Mouse (Mus musculus): ENCODE results near the gene Met.

Gene Met

DNA sequence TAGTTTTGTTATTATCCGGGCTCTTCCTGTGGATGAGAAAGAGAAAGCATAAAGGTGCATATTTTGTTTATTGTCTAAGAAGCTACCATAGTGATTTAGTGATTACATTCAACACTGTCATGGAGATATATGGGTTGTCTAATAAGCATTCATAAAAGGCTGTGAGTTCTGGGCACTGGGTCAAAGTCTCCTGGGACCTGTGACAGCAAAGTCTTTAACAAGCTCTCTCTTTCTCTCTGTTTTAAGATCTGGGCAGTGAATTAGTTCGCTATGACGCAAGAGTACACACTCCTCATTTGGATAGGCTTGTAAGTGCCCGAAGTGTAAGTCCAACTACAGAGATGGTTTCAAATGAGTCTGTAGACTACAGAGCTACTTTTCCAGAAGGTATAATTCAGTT is 85.2 kb downstream of the Met start:
- ATAC-seq (ENCODE audit: low TSS enrichment), result no peak

DNA sequence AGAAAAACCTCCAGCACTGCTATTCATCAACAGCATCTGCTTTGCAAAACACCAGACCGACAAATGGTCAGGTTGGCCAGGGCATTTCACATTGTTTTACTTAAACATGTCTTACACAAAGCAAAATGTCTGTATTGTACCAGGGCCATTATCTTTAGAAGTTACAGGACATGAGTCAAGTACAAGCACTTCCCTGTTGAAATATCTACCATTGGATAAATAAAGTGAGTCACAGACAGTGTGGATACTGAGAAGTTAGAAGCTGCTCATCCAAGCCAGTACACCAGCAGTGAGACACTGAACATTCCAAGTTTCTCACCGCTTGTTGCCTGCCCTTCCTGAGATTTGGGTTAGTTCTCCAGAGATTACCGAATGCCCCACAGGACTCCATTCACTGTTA is 86.0 kb downstream of the Met start:
- ATAC-seq (ENCODE audit: low TSS enrichment), result no peak

DNA sequence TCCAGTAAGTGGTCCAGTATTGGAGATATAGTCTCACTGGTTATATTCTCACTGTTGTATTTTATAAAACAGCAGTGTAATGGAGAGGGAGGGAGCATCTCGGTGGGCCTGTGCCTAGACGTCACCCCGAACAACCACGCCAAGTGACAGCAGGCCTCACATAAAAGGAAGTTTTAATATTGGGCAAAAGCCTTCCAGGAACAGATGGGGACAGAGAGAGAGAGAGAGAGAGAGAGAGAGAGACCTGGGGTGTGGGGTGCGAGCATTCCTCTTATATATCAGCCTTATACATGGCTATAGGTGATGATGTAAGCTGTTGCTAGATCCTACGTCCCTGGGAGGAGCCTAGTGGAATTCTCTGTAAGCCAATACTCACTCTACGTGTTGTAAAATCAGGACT is 90.7 kb downstream of the Met start:
- no peak for ATAC-seq (ENCODE audit: low TSS enrichment)

DNA sequence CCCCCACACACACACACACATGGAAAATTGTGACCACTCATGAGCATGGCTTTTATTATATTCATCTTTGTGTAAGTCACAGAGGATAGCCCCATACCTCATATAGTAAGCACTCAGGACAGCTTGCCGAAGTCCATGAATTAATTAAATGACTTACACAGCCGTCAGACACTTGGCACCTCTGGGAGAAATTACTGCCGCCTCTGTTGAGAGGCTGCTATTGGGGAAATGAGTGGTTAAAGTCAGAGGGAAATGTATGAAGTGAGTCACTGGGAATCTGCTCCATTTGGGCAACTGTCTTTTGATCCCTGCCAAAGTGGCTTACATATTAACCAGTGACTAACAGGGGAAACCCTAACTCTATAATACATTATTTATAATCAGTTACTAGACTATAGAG is 91.2 kb downstream of the Met start:
- ATAC-seq (ENCODE audit: low TSS enrichment), result no peak

DNA sequence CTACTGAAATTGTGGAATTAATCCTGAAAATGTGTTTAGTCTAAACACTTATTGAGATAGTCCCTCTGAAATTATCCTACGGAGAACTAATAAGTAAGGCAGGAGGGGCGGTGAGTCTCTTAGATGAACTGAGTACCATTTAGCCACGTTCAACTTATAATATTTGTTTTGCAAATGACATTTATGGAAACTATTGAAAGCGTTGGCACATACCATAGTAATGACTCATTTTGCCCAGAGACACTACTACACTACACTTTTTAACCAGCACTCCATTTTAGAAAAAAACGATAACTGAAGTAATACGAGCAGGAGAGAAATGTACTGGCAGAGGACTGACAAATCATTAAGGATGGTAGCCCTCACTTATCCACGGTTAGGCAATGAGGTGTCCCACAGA is 92.1 kb downstream of the Met start:
- no peak for ATAC-seq (ENCODE audit: low TSS enrichment)

DNA sequence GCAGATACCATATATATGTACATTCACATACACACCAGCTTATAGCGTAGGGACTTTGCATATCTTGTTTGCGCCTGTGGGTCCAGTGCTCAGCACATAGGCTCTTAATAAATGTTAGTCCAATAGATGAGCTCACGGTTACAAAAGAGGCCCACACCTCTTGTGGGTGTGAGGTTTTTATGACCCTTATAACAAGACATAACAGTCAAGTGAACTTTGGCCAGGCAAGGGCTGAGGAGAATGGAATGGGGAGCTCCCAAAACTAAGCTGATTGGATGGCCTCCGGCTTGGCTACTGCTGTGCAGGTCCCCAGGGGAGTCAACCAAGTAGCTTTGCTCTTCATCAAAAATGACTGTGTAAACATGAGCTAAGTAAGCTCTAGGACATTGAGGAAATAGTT is 96.1 kb downstream of the Met start:
- no peak for ATAC-seq (ENCODE audit: low TSS enrichment)

DNA sequence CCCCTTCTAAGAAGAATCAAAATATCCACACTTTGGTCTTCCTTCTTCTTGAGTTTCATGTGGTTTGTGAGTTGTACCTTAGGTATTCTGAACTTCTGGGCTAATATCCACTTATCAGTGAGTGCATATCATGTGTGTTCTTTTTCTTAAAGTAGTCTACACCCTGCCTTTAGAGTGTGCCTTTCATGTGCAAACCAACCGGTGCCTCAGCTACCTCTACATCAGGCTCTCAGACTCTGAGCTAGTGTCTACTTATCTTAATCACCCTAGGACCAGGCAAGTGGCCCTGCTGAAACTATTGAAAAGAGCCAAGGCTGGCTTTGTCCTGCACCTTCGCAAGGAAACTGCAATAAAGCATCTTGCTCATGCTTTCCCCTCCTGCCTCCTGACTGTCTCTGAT is 97.7 kb downstream of the Met start:
- ATAC-seq (ENCODE audit: low TSS enrichment), result no peak

DNA sequence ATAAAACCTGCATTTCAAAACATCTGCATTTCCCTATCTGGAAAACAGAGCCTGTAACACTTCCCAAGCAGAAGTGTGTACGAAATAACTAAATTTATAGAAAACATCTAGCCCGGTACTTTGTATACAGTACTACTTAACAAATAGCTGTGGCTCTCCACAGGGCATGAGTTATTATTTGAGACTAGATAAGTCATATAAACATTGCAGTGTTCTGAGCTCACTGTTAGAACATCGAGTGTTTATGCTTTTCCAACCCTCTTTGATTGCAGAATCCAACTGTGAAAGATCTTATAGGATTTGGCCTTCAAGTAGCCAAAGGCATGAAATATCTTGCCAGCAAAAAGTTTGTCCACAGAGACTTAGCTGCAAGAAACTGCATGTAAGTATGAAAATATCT is 98.3 kb downstream of the Met start:
- ATAC-seq (ENCODE audit: low TSS enrichment), result no peak

DNA sequence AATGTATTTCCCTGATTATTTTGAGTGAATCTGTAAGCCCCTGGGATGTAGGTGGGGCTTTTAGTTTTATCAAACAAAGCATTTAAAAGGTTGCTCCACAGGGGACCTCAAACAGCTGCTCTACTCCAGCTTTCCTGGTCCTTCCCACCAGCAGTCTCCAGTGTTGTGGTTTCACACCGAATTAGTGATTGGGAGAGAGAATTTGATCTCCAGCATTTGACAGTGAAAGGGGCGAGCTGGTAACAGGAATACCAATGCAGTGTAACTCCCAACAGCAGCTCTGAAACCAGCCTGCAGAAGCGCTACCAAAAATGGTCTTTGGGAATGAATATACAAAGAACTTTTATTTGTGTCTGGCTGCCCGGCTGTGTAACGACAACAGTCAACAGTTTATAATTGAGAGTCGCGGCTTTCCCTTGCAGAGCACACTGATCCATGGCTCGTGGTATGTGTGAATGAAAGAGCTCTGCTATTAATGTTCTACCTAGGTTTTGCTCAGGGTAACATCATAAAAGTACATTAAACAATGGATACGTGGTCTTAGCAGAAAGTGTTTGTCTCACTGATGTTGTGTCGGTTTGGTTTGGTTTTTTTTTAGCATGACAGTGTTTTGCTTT is 99.0 kb downstream of the Met start:
- ATAC-seq (ENCODE audit: low TSS enrichment), result no peak

DNA sequence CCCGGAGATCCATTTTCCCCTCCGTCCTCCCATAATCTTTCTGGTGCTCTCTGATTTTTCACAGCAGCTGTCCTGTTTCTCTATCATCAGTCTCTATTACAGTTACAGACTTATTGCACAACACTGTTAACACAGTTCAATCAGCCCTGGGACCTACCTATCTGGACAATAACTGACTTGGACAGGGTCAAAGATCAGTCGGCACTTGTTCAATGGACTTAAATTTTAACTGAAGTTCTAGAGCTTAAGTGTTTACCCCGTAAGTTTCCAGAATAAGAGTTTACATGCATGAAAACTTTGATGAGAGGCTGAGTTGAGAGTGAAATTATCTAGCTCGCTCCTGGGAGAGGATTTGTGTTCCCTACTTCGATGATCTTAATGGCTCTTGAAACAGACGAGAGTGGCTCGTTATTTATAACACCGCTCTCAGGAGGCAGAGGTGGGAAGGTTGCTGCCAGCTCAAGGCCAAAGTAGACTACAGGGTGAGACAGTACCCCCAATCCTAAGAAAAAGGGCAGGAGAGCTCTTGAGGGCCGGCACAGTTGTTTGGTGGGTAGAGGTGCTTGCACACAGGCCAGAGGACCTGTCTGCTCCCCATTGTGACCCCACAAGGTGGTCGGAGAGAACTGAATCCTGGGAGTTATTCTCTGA is 105.2 kb downstream of the Met start:
- no peak for ATAC-seq (ENCODE audit: low TSS enrichment)

DNA sequence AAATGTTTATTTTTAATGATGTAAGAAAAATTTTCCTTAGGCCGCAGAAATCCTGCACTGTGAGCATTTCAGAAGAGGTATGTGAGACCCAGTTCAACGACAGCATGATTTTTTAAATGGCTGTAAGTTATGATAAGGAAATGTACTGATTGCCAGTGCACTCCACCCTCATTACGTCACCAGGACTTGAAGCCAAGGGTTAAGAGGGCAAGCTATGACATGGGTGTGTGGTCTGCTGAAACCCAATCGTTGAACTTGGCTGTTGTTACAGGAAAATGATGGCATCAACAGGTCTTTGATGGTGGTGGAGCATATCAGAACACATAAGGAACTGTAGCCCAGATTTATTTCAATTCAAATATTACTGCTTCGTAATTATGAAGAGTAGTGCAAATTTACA is 109.6 kb downstream of the Met start:
- no peak for ATAC-seq (ENCODE audit: low TSS enrichment)

DNA sequence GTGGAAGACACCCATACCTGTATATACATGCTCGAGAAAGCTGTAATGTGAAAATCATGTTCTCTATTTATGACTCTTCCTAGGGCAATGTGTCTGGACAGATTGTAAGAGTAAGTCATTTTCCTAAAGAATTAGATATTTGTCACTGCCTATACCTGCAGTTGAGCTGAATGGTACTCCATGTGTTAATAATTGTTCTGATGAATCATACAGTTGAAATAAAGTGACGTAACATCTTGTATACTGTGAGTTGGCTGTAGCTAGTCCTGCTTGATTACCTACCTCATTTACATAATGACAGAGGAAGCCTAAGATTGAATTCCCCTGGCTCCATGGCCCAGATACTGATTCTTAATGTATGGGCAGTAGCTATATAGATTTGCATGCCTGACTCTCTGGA is 110.1 kb downstream of the Met start:
- no peak for ATAC-seq (ENCODE audit: low TSS enrichment)

DNA sequence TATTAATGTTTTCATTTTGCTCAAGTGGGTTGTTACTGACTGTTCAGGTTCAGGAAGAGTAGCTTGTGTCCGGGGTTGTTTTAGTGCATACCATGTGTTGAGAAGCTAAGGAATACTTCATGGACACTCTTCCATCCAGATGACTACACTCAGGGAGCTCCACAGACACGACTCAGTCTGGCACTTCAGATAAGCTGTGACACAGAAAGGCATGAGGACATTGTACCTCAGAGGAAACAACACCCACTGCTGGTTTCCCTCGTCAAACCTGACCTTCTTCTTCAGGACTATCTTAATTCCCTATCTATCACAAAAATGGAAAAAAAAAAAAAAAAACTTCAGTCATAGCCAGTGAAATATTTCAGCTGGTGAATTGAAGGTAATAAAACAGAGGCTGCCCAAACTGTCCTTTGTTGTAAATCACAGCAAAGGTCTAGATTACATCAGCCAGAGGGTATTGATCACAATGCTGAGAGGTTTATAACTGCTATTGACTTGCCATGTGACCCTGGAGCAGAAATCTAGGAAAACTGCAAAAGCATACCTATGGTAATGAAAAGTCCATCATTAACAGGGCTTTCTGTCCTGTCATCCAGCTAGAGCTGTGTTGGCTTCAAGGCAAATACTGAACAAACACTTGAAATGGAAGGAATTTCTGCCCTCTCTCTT is 114.6 kb downstream of the Met start:
- ATAC-seq (ENCODE audit: low TSS enrichment), result no peak

DNA sequence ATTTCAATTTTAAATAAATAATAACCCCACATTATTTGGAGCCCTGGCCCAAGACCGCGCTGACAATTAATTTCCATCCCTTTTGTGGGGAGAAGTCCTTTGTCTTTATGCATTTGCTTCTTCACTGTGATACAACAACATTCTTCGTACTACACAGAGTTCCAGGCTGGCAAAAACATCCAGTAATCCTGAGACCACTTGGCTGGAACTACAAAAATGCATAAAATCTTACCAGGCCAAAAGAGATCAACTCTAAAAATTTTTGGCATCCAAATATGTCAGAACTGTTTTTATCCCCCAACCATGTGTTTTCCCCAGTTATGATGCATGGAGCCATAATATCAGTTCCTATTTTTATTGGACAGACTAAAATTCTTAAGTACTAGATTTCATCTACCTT is 116.7 kb downstream of the Met start:
- no peak for ATAC-seq (ENCODE audit: low TSS enrichment)

DNA sequence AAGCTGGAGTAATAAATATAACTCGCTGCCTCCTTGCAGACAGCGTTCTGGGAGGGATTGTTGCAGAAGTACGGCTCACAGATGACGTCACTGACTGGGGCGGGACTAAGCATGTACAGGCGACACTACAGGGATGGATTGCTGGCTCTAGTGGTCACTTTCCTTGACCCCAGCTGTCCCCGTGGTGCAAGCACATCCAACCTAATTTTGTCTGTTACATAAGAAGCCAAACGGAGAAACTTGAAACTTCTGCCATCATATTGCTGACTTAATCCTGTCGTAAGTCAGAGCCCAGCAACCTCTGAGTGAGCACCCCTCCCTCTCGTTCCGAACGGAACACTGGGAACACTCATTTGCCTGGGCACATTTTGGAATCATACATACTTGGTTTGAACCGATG is 120.4 kb downstream of the Met start:
- peak; percentile 99 for ATAC-seq (ENCODE audit: low TSS enrichment)

DNA sequence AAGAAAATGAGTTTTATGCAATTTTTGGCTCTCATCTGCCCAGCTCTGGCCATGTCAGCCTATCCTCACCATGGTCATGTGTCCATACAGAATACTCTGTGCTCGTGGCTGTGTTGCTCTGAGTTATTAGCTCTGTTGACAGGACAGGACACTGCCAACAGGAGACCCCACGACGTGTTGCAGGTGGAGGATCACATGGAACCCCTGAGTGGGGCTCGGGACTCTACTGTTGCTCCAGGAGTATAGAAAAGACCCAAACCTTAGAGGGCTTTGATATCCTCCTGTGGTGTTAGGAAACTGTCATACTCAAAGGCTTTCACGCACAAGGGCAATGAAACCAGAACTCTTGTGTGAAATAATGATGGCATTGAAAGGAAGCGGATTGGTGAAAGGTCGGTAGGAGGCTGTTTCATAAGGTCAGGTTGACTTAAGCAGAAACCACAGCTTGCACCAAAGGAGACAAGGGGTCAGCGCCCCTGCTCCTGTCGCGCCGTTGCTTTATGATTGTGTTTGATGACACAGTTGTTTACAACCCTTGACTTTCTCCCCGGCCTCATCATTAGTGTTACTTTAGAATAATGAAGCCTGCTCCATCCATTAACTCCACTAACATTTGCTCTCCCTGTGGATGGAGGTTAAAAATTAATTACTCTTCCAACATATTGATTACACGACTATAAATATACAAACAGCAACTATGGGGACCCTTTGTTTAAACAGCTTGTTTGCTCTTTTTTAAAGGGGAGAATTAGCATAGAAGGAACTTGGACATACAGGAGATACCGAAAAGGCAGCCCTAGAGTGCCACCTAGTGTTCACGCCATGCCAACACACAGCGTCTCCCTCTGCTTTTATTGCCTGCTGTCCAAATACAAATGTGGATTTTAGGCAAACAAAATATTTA is 125.7 kb downstream of the Met start:
- peak; percentile 97 for ATAC-seq (ENCODE audit: low TSS enrichment)

DNA sequence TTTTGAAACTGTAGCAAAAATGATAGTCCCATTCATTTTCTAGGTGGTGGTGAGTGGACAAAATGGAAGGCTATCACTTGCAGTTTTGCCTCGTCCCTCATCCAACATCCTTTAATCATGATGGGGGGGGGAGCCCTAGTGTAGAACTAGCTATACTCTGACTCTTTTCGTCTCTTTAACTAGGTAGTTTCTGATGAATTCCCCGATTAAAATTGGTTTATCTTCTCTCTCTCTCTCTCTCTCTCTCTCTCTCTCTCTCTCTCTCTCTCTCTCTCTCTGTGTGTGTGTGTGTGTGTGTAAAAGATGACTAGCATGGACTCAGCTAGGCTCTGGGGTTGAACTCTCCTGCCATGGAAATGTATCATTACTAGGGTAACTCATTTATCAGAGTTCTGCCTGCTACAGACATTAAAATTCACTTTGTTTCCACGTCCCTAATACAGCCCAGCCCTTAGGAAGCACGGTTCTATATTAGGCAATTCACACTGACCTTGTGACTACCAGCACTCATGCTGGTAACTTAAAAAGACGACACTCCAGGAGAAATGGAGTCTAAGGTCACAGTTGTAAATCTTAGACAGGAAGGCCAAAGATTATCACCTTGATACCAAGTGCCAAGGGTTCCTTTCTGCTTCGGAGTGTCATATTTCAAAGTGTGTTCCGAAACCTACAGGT is 126.5 kb downstream of the Met start:
- ATAC-seq (ENCODE audit: low TSS enrichment), result peak; percentile 39; the same call in 1 of the 2 replicates

DNA sequence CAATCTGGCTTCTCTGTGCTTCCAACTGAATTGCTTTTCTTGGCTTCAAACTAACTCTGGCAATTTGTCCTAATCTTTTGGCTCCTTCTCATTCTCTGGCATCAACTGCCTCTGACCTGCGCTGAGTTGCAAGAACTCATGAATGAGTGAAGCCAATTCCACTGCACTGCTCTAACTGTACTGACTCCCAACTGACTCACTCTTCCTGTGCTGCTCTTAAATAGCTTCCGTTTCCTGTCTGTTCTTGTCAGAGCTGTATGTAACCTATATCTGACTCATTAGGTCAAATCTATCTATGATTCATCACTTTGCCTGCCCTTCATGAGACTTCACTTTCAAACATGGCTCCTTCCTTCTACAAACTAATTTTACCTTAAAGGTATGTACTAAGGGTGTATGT is 130.4 kb downstream of the Met start:
- ATAC-seq (ENCODE audit: low TSS enrichment), result no peak

DNA sequence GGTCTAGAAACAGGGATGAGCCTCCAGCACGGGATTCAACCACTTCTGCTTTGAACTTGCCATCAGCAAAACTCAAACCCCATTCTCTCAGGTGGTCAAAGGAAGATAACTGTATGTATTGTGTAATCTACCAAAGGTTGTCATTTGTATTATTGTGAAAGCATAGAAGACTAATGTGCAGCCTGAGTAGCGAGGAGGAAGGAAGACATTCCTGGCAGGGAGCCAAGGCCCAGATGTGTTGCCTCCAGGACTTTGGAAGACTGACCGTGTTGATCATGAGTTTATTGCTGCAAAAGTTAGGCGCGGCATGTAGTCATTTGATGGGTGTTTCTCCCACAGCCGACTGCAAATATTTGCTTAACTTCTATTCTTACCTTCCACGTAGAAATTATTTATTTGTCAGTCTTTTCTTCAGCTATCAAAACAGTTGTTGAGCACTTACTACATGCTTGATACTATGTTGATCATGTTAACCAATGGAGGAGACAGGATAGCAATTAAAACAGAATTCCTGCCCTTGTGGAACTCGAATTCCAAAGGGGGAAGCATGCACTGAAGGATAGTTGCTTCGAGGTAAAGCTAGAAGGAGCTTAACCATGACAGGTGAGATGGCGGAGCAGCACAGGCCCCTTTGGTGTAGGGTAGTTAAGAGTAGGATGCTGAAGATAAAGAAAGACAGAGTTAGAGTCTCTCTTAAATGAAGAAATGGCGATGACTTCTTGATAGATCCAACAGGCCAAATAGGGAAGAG is 132.3 kb downstream of the Met start:
- ATAC-seq (ENCODE audit: low TSS enrichment), result no peak

DNA sequence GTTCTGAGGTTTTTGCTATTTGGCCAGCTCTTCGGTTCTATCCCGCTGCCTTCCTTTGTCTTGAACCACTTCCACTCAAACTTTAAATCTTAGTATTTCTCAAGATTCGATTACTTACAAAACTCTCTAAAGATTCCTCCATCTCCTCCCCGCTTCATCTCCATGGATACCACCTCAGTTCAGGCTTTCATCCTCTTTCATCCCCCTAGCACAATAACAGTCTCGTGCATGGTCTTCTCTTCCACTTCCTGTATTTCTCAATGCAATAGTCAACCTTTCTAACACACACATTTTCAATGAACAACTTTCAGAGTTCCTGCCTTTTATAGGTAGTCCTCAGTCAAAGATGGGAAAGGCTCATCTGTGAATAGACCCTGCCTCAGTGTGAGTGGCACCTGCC is 135.8 kb downstream of the Met start:
- ATAC-seq (ENCODE audit: low TSS enrichment), result no peak

DNA sequence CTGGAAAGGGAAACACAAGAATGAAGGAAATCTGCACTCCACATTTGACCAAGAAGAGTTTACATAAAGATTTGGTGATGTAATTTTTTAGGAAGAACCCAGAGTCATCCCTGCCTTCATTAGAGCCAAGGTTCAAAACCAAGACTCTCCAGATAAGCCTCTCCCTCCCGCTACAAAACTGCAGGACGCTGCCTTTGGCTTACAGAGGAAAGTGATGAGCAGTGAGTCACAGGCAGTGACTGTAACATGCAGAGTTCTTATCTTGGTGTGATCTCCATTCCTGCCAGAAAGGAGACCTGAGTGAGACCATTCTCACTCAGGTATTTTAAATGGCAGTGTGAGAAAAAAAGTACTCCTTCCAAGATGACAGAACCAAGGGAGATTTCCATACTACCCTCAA is 137.9 kb downstream of the Met start:
- no peak for ATAC-seq (ENCODE audit: low TSS enrichment)
